Mouse (Mus musculus): ENCODE measurements at regions not wholly inside any gene's neighbourhood (a gene's known extent, or its start where the extent isn't known, plus 50 kb on each side); places are given as distances from the start of the nearest gene placed in this dataset.

DNA sequence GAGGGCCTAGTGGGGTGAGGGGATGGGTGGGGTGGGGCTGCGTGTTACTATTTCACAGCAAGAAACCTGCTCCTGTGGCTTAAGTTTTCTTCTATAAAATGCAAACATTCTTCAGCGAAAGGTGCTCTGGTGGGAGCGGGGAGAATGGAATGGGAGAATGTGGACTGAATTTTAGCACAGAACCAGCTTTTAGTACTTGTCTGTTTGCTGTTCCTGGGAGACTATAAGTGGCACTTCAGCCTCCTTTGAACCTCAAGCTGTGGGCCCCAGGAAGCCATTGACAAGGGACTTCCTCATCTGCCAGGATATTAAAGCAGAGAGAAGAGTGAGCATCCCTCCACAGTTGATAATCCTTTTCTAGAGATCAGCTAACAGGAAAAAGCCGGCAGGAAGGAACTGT lies 580.2 kb downstream of the Zfp706 start:
- H3K4me1 ChIP-seq: peaks cover 12% of the 10 kb centered on the region
- no peak overlapping the region for H3K27ac ChIP-seq
- no peak overlapping the region for H3K4me3 ChIP-seq
- no peak for ATAC-seq (ENCODE audit: low FRiP score, low read depth)
- WGBS: 52% methylated on average over 4 of the region's 4 CpGs
- no peaks in the 10 kb centered on the region for H3K9me3 ChIP-seq
- H3K36me3 ChIP-seq: no peaks in the 10 kb centered on the region
- no peaks in the 10 kb centered on the region for H3K27me3 ChIP-seq
- no peak overlapping the region for H3K4me2 ChIP-seq (replicated peaks)
- no peak overlapping the region for H3K9ac ChIP-seq

DNA sequence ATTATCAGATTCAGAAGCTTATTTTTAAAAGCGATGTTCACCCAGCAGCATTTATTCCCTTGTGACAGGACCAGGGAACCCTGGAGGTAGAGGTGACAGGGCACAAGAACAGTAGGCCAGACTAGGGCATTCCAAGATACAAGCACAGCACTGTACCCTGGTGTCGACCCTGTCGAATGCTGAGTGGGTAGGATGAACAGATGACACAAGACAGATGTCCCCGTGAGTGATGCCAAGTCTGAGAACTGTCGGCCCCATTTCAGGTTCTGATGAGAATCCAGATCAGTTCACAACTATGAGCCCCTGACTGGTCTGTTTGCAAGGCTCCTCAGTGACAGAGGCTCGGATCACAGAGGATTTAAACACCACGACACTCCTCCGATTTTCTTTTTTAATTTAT lies 581.7 kb downstream of the Zfp706 start:
- H3K4me3 ChIP-seq: no peak overlapping the region
- no peaks in the 10 kb centered on the region for H3K36me3 ChIP-seq
- H3K27me3 ChIP-seq: no peaks in the 10 kb centered on the region
- H3K9ac ChIP-seq: no peak overlapping the region
- WGBS: 77% methylated on average over 8 of the region's 8 CpGs
- ATAC-seq (ENCODE audit: low FRiP score, low read depth): no peak
- H3K4me2 ChIP-seq (replicated peaks): no peak overlapping the region
- no peak overlapping the region for H3K27ac ChIP-seq
- H3K9me3 ChIP-seq: no peaks in the 10 kb centered on the region
- H3K4me1 ChIP-seq: peaks cover 13% of the 10 kb centered on the region

DNA sequence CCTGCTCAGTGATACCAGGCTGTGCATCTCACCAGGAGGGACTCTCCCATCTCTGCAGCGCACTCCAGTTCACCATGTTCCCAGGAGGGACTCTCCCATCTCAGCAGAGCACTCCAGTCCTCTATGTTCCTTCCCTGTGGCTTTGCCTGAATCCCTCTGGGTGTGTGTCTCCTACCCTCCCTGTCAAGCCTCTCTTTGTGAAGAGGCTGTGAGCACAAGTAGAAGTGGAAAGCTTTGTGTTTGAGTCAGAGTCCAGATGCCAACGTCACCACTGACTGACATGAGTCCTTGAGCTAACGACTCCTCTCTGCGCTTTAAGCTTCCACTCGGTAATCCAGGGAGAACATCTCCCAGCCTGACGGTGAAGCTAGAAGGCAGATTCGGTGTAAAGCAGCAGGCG lies 583.5 kb downstream of the Zfp706 start:
- no peak for ATAC-seq (ENCODE audit: low FRiP score, low read depth)
- peaks cover 13% of the 10 kb centered on the region for H3K4me1 ChIP-seq
- 86% methylated on average over 8 of the region's 8 CpGs for WGBS
- no peak overlapping the region for H3K9ac ChIP-seq
- H3K9me3 ChIP-seq: no peaks in the 10 kb centered on the region
- H3K27ac ChIP-seq: no peak overlapping the region
- no peak overlapping the region for H3K4me3 ChIP-seq
- H3K4me2 ChIP-seq (replicated peaks): no peak overlapping the region
- no peaks in the 10 kb centered on the region for H3K36me3 ChIP-seq
- H3K27me3 ChIP-seq: no peaks in the 10 kb centered on the region

DNA sequence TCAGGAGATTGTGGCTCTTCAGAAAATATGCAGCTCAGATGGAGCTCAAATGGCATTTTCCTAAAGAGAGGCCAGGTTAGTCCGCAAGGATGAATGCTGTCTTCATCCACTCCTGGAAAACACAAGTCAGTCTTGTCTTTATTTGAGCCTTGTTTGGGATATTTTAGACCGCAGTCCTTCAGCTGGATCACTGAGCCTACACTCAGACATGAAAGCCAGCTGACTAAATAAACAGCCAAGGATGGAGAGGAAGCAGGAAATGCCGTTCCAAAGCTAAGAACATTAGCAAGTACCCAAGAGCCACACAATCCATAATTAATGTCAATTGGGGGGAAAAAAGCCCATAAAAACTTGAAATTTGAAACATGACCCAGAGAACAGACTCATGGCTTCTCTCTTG lies 584.8 kb downstream of the Zfp706 start:
- peaks cover 13% of the 10 kb centered on the region for H3K4me1 ChIP-seq
- H3K36me3 ChIP-seq: no peaks in the 10 kb centered on the region
- WGBS: 42% methylated on average over 3 of the region's 3 CpGs
- H3K4me3 ChIP-seq: no peak overlapping the region
- no peak overlapping the region for H3K4me2 ChIP-seq (replicated peaks)
- H3K9me3 ChIP-seq: no peaks in the 10 kb centered on the region
- no peak for ATAC-seq (ENCODE audit: low FRiP score, low read depth)
- no peak overlapping the region for H3K9ac ChIP-seq
- no peak overlapping the region for H3K27ac ChIP-seq
- no peaks in the 10 kb centered on the region for H3K27me3 ChIP-seq

DNA sequence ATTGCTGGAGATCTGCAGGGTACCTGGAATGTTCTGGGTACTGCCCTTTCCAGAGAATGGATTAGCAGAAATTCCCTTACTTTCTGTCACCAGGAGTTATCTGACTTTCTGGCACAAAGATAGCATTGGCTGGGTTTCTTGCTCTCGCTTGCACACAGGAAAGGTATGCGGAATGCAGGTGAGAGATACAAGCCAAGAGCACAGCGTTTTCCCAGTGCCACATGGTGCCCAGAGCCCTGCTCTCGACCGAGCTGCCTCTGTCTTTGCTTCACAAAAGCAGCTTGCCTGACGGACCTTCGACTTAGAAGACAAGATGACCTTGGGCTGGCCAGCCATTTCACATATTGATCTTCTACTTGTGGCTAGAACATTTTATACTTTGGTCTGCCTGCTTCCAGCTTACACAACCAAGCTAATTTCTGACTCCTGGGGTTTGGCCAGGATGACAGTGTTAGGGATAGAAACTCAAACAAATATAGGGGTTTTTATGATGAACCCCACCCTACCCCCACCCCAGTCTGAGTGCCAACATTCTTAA lies 587.6 kb downstream of the Zfp706 start:
- ATAC-seq (ENCODE audit: low FRiP score, low read depth): no peak
- Histone ChIP-seq H3K27me3 (no peaks in the 10 kb centered on the region), H3K4me1 (peaks cover 13% of the 10 kb centered on the region), H3K36me3 (no peaks in the 10 kb centered on the region), H3K4me3 (no peak overlapping the region), H3K9me3 (no peaks in the 10 kb centered on the region), H3K27ac (no peak overlapping the region), H3K4me2 (replicated peaks) (no peak overlapping the region), H3K9ac (no peak overlapping the region)
- 83% methylated on average over 7 of the region's 7 CpGs for WGBS

- no peak for ATAC-seq (ENCODE audit: low FRiP score, low read depth)
- Histone ChIP-seq H3K9ac (no peak overlapping the region), H3K4me2 (replicated peaks) (no peak overlapping the region), H3K27me3 (no peaks in the 10 kb centered on the region), H3K27ac (no peak overlapping the region), H3K4me1 (peaks cover 2% of the 10 kb centered on the region; the same call in 1 of the 2 replicates), H3K4me3 (no peak overlapping the region), H3K9me3 (no peaks in the 10 kb centered on the region), H3K36me3 (no peaks in the 10 kb centered on the region)
- WGBS: 68% methylated on average over 3 of the region's 3 CpGs
These were observed 590.1 kb downstream of the Zfp706 start for GRCm38 (mm10) chr15:36417426-36417825.

DNA sequence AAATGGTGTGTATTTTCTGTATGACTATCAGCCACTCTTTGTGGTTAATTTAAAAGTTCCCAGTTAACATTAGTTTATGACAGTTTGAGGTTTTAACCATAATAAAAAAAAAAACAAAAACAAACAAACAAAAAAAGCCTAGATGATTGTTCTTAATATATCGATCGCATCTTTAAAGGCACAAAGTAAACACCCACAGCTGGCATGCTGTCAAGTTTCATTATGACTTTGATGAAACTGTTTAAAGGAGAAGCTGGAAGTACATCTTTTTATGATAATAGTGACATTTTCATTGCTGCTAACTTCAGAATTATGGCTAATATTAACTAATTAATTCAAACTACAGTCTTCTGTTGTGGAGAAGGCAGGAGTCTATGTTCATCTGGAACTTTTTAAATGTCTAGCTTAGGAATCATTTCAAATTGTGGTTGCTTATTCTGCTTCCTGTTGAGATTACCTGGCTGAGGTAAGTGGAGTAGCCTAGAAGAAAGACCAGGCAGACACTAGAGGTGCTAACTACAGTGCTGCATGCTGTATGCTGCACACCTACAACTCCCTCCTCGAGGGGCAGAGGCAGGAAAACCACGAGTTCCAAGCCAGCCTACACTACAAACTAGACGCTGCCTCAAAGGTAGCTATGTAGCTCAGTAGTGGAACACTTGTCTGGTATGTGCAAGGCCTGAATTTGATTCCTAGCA lies 591.9 kb downstream of the Zfp706 start:
- Histone ChIP-seq H3K27ac (no peak overlapping the region), H3K4me1 (no peaks in the 10 kb centered on the region), H3K27me3 (no peaks in the 10 kb centered on the region), H3K36me3 (no peaks in the 10 kb centered on the region), H3K9me3 (no peaks in the 10 kb centered on the region), H3K4me2 (replicated peaks) (no peak overlapping the region), H3K9ac (no peak overlapping the region), H3K4me3 (no peak overlapping the region)
- WGBS: 78% methylated on average over 5 of the region's 5 CpGs
- no peak for ATAC-seq (ENCODE audit: low FRiP score, low read depth)

DNA sequence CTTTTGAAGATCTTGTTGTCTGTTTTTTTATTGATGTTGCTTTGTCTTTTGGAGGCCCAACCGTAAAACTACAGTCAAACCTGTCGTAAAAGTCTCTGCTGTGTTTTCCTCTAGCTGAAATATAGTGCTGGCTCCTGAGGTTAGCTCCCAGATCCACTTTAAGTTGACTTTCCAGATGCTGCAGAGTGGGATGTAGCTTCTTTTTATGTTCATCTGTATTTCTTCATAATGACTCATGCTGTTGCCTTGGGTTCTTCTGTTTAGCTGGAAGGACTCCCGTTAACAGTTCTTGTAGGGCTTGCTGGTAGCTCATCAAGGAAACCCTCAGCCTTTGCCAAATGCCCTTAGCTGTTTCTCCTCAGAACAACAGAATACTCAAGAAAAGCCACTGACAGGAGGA lies 595.6 kb downstream of the Zfp706 start:
- H3K4me2 ChIP-seq (replicated peaks): no peak overlapping the region
- H3K36me3 ChIP-seq: no peaks in the 10 kb centered on the region
- no peak overlapping the region for H3K9ac ChIP-seq
- ATAC-seq (ENCODE audit: low FRiP score, low read depth): no peak
- no peaks in the 10 kb centered on the region for H3K27me3 ChIP-seq
- WGBS: 53% methylated on average over 3 of the region's 3 CpGs
- no peak overlapping the region for H3K4me3 ChIP-seq
- no peaks in the 10 kb centered on the region for H3K4me1 ChIP-seq
- H3K9me3 ChIP-seq: no peaks in the 10 kb centered on the region
- H3K27ac ChIP-seq: no peak overlapping the region

- Histone ChIP-seq H3K27ac (no peak overlapping the region), H3K4me2 (replicated peaks) (no peak overlapping the region), H3K27me3 (no peaks in the 10 kb centered on the region), H3K4me1 (no peaks in the 10 kb centered on the region), H3K9ac (no peak overlapping the region), H3K4me3 (no peak overlapping the region), H3K9me3 (no peaks in the 10 kb centered on the region), H3K36me3 (no peaks in the 10 kb centered on the region)
- ATAC-seq (ENCODE audit: low FRiP score, low read depth): no peak
- 76% methylated on average over 3 of the region's 3 CpGs for WGBS
These were observed 602.1 kb downstream of the Zfp706 start for GRCm38 (mm10) chr15:36405446-36405845.

DNA sequence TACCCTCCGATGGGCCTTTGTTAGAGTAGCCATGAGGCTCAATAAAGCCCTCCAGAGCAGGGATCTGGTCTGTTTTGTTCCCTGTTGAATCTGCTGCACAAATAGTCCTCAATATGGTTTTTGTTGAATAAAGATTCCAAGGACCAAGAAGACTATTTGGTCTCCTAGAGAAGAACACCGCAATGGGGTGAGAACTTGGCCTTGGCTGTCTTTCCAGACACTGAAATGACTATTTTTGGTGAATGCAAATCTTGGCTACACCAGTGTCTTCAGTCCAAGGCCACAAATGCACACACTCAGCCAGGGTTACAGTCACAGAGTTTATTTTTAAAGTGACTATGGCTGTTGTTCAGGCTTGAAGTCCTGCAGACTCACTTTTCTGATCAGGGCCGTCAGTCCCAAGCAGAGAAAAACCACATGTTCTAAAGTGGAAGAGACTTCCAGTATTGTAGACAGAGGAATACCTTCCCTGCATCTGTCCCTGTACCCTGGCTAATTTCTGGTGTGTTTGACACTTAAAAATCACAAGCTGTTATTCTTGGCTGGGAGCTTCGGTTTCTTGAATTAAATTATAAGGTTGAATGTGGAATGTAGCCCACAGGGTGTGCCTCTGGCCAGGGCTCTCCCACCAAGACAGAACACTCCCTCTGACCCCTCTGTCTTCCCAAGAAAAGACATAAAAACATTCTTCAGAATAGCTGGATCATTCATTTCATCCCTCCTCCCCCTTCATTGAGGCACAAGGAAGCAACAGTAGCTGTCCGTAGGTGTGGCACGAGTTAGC lies 604.0 kb downstream of the Zfp706 start:
- no peak for ATAC-seq (ENCODE audit: low FRiP score, low read depth)
- no peaks in the 10 kb centered on the region for H3K27me3 ChIP-seq
- H3K9ac ChIP-seq: no peak overlapping the region
- no peaks in the 10 kb centered on the region for H3K9me3 ChIP-seq
- H3K4me2 ChIP-seq (replicated peaks): no peak overlapping the region
- 78% methylated on average over 6 of the region's 6 CpGs for WGBS
- peaks cover 13% of the 10 kb centered on the region for H3K4me1 ChIP-seq
- H3K36me3 ChIP-seq: no peaks in the 10 kb centered on the region
- H3K4me3 ChIP-seq: no peak overlapping the region
- no peak overlapping the region for H3K27ac ChIP-seq

DNA sequence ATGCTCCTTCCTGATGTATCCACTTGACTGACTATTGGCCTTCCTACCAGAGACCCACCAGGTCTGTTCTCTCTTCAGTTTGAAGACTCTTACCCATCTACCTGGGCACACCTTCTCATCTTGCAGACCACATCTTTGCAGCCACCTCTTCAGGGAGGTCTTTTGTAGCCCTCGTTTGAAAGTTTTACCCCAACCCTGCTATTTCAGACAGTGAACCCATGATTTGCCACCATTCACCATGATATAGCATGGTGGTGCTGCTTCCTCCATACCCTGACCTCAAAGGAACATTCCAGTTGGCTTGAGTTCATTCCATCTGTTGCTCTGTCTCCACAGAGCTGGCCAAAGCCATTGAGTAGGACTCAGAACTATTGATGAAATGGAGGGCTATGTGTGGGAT lies 605.5 kb downstream of the Zfp706 start:
- Histone ChIP-seq H3K9ac (no peak overlapping the region), H3K4me2 (replicated peaks) (no peak overlapping the region), H3K27ac (no peak overlapping the region), H3K9me3 (no peaks in the 10 kb centered on the region), H3K36me3 (no peaks in the 10 kb centered on the region), H3K4me3 (no peak overlapping the region), H3K4me1 (peaks cover 19% of the 10 kb centered on the region), H3K27me3 (no peaks in the 10 kb centered on the region)
- ATAC-seq (ENCODE audit: low FRiP score, low read depth): no peak
- 83% methylated on average over 1 of the region's 1 CpGs for WGBS

GRCm38 (mm10) chr15:36400311-36400840 lies 607.2 kb downstream of the Zfp706 start:
- H3K9ac ChIP-seq: no peak overlapping the region
- no peak overlapping the region for H3K4me3 ChIP-seq
- H3K36me3 ChIP-seq: no peaks in the 10 kb centered on the region
- H3K27ac ChIP-seq: no peak overlapping the region
- no peak overlapping the region for H3K4me2 ChIP-seq (replicated peaks)
- no peaks in the 10 kb centered on the region for H3K9me3 ChIP-seq
- H3K4me1 ChIP-seq: peaks cover 19% of the 10 kb centered on the region
- H3K27me3 ChIP-seq: no peaks in the 10 kb centered on the region
- no peak for ATAC-seq (ENCODE audit: low FRiP score, low read depth)
- WGBS: 82% methylated on average over 9 of the region's 9 CpGs

Measured in limb, embryonic 13.5 days (tissue).